Mouse (Mus musculus): Measurements from ENCODE around the gene Mrpl58.

DNA sequence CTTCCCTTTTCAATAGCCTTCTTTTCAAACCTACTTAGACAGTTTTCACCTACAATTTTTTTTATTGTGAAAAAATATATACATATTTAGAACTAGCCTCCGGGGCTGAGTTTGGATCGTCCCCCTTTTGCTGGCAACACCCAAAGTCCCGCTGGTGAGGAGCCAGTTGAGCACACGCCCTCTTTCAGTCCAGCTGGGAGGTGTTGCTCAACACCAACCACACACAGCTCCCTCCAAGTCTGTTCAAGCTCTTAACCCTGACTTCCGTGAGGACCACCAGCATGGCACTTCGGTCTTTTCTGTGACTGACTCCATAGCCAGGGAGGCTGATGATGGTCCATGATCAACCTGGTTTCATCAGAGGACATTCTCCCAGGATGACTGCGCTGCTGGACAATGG is 5.5 kb upstream of the Mrpl58 start:
- TF ChIP-seq POLR2A (IDR thresholded peaks at IDR 0.05; ENCODE audit: insufficient read depth, low read depth, low read length) (no peak), CTCF (IDR thresholded peaks at IDR 0.05; ENCODE audit: insufficient read depth, low read depth, low read length) (no peak)
